Comparison of ENCODE assay signal across 8 mouse cellular contexts in genomic region chr11:86484101-86484868, GRCm38 (mm10). TPM values are rescaled to one million over a fixed set of nuclear protein-coding genes. Genes with fewer than 3 reads are reported as not detected.
DNase-seq lines count a peak whose midpoint lies in the region; ATAC-seq lines count a peak whose summit lies in the region.

Gene Rnft1 (plus strand): TSS chr11:86484657.

- peak; percentile 85 for DNase-seq in MEL-GATA-1-ER (ENCODE audit: extremely low read depth, low read depth)
- peak; percentile 98 for DNase-seq in cerebellum, adult 8-10 months
- peak; percentile 97 for DNase-seq in forelimb bud, embryonic 11.5 days (ENCODE audit: low read depth, low spot score)
- DNase-seq in layer of hippocampus, adult 9-10 months (ENCODE audit: low spot score): peak; percentile 86
- peak; percentile 84 for DNase-seq in ovary, postnatal 10 days (ENCODE audit: low spot score)
- DNase-seq in thymus, postnatal 10 days (ENCODE audit: low spot score in 2 of 2): peak; percentile 98 to 99

- under 1% methylated on average over 66 of the region's 68 CpGs for whole genome bisulfite sequencing in lung, embryonic 16.5 days

- H3K27ac ChIP-seq in lung, embryonic 16.5 days (ENCODE audit: low read length): peak within 1 kb of the TSS; percentile 90

- H3K36me3 ChIP-seq in lung, embryonic 16.5 days (ENCODE audit: control insufficient read depth, insufficient read depth, low read length): no peaks in the 10 kb centered on the region

- H3K27me3 ChIP-seq in lung, embryonic 16.5 days (ENCODE audit: control insufficient read depth, insufficient read depth, low read depth, low read length): no peaks in the 10 kb centered on the region

- H3K4me3 ChIP-seq in lung, embryonic 16.5 days (ENCODE audit: low read length): peak within 1 kb of the TSS; percentile 81

- H3K9me3 ChIP-seq in lung, embryonic 16.5 days (ENCODE audit: control insufficient read depth, low read length): no peaks in the 10 kb centered on the region

- peak; percentile 99 for ATAC-seq in hematopoietic stem cell, adult 5-6 weeks (replicated peaks in 1 of 2; ENCODE audit: insufficient read depth in 1 of 2, low FRiP score in 2 of 2, low TSS enrichment in 1 of 2, low read depth in 1 of 2, poor library complexity in 2 of 2, severe bottlenecking in 2 of 2)
- ATAC-seq in lung, embryonic 16.5 days (ENCODE audit: low read depth): peak; percentile 99

- H3K4me2 ChIP-seq in lung, embryonic 16.5 days (ENCODE audit: low read depth, low read length): peak within 1 kb of the TSS; percentile 56

- H3K4me1 ChIP-seq in lung, embryonic 16.5 days (replicated peaks; ENCODE audit: control insufficient read depth, insufficient read depth, low read length): peaks cover 8% of the 10 kb centered on the region; the same call in 1 of the 2 replicates

- peak within 1 kb of the TSS; percentile 85 for H3K9ac ChIP-seq in lung, embryonic 16.5 days (ENCODE audit: low read length)

RNA-seq across cellular contexts. Expression of gene Rnft1, which starts in this region (rescaled TPM):
- total RNA-seq in hematopoietic stem cell, adult 5-6 weeks (2017): 12.4 and 17.4 TPM in 2 replicates
- 55.1 and 57.0 TPM in 2 replicates for polyA plus RNA-seq in lung, embryonic 16.5 days (2015; fragmentation: Nextera tagmentation; extraction: Ambion mirVana)

Comparison
In these comparisons a context has a peak if more than half of its experiments do, and no peak if none do; other contexts are left out.
1. Peak in every context shown above with its lines: DNase-seq, ATAC-seq, H3K4me3 ChIP-seq and H3K27ac ChIP-seq.